Mouse (Mus musculus) urinary bladder, adult 2 months (tissue): ENCODE data around the gene Olfr661. TPM values are rescaled to one million over a fixed set of nuclear protein-coding genes. Genes with fewer than 3 reads are reported as not detected.

Experiments
- DNase-seq: peaks from one replicate; pipeline ENCODE4 v3.0.0; 2022; ENCODE audit warnings: low spot score
- polyA plus RNA-seq: library from polyadenylated mRNA; depleted of rRNA; stranded (reverse); fragments of >200 nt; gene quantifications from 2 replicates; pipeline ENCODE4 v1.2.3, GENCODE M21; 2012; rRNA removed

Olfr661 gene
- polyA plus RNA-seq = not detected in 2 replicates

GRCm38 (mm10) chr7:104686201-104686600 is at the start of gene Olfr661:
Olfr661 (plus strand) TSS chr7:104686501.
- DNase-seq = no peak

GRCm38 (mm10) chr7:104646841-104647482 is 39.3 kb upstream of the Olfr661 start, which contains the start of gene Olfr658:
Olfr658 (minus strand) TSS chr7:104647305.
- DNase-seq = no peak

- DNase-seq = no peak
Measured at GRCm38 (mm10) chr7:104666453-104666852, 19.8 kb upstream of the Olfr661 start, which contains the start of gene Olfr659. Olfr659 (plus strand) TSS chr7:104666753.

Other genes with a start within 250 kb of the Olfr661 start
- gene Trim30a, start 221.3 kb upstream of the Olfr661 start, polyA plus RNA-seq = 11.3 and 12.1 TPM in 2 replicates
- 7.9 and 8.7 TPM in 2 replicates for gene Trim30d, start 178.7 kb upstream of the Olfr661 start, polyA plus RNA-seq
- not detected in 2 replicates for gene Olfr651, start 136.4 kb upstream of the Olfr661 start, polyA plus RNA-seq
- gene Olfr652, start 125.6 kb upstream of the Olfr661 start, polyA plus RNA-seq = not detected in 2 replicates
- not detected in 2 replicates for gene Olfr653, start 109.2 kb upstream of the Olfr661 start, polyA plus RNA-seq
- not detected in 2 replicates for gene Olfr654, start 99.5 kb upstream of the Olfr661 start, polyA plus RNA-seq
- not detected in 2 replicates for gene Olfr655, start 84.7 kb upstream of the Olfr661 start, polyA plus RNA-seq
- not detected in 2 replicates for gene Olfr656, start 72.5 kb upstream of the Olfr661 start, polyA plus RNA-seq
- gene Olfr657, start 61.7 kb upstream of the Olfr661 start, polyA plus RNA-seq = not detected in 2 replicates
- not detected in 2 replicates for gene Olfr658, start 39.2 kb upstream of the Olfr661 start, polyA plus RNA-seq
- not detected in 2 replicates for gene Olfr659, start 19.7 kb upstream of the Olfr661 start, polyA plus RNA-seq
- gene Usp17le, start 91.0 kb downstream of the Olfr661 start, polyA plus RNA-seq = not detected in 2 replicates
- not detected in 2 replicates for gene Usp17lb, start 156.1 kb downstream of the Olfr661 start, polyA plus RNA-seq
- gene Usp17la, start 170.5 kb downstream of the Olfr661 start, polyA plus RNA-seq = not detected in 2 replicates
- not detected in 2 replicates for gene Olfr665, start 191.5 kb downstream of the Olfr661 start, polyA plus RNA-seq
- not detected in 2 replicates for gene Olfr666, start 209.5 kb downstream of the Olfr661 start, polyA plus RNA-seq
- not detected in 2 replicates for gene Olfr667, start 235.0 kb downstream of the Olfr661 start, polyA plus RNA-seq
- gene Olfr668, start 241.6 kb downstream of the Olfr661 start, polyA plus RNA-seq = not detected in 2 replicates
- gene Olfr669, start 247.7 kb downstream of the Olfr661 start, polyA plus RNA-seq = not detected in 2 replicates